Mouse (Mus musculus) testis, adult 2 months (tissue): ENCODE measurements at regions not wholly inside any gene's neighbourhood (a gene's known extent, or its start where the extent isn't known, plus 50 kb on each side); places are given as distances from the start of the nearest gene placed in this dataset.

Source experiments
- H3K27ac ChIP-seq: fragments of 200-500 bp; 2 replicates; pipeline ENCODE4 v1.5.1; 2012; ENCODE audit warnings: low read depth, low read length; ENCODE audit not compliant: control insufficient read depth, insufficient read depth
- H3K27me3 ChIP-seq: fragments of 200-500 bp; 2 replicates; pipeline ENCODE4 v1.6.1; 2012; ENCODE audit warnings: mild to moderate bottlenecking, low read length, moderate library complexity; ENCODE audit not compliant: control insufficient read depth, insufficient read depth
- H3K36me3 ChIP-seq: fragments of 200-500 bp; 2 replicates; pipeline ENCODE4 v1.6.1; 2012; ENCODE audit warnings: mild to moderate bottlenecking, low read length; ENCODE audit not compliant: control insufficient read depth, insufficient read depth
- H3K4me1 ChIP-seq: fragments of 200-500 bp; 2 replicates; pipeline ENCODE4 v1.6.1; 2012; ENCODE audit warnings: low read length; ENCODE audit not compliant: control insufficient read depth, insufficient read depth
- H3K4me3 ChIP-seq: fragments of 200-500 bp; 2 replicates; pipeline ENCODE4 v1.5.1; 2012; ENCODE audit warnings: low read depth, mild to moderate bottlenecking, low read length, moderate library complexity, mixed read lengths; ENCODE audit not compliant: control insufficient read depth
- CTCF ChIP-seq: fragments of 200-500 bp; IDR thresholded peaks from 2 replicates; pipeline ENCODE4 v1.5.1; 2012; ENCODE audit warnings: low read depth, mild to moderate bottlenecking, inconsistent platforms, low read length, moderate library complexity; ENCODE audit not compliant: control insufficient read depth, insufficient read depth, insufficient replicate concordance
- POLR2A ChIP-seq: fragments of 200-500 bp; IDR thresholded peaks from 2 replicates; pipeline ENCODE4 v1.6.1; 2012; ENCODE audit warnings: low read depth, mild to moderate bottlenecking, inconsistent platforms, low read length, moderate library complexity; ENCODE audit not compliant: control insufficient read depth

GRCm38 (mm10) chr10:98231705-98232235 lies 505.2 kb upstream of the C030005K15Rik start:
- H3K27me3 ChIP-seq, result no peaks in the 10 kb centered on the region
- no peak overlapping the region for H3K4me3 ChIP-seq
- H3K36me3 ChIP-seq, result no peaks in the 10 kb centered on the region
- no peak for TF ChIP-seq POLR2A
- no peak for TF ChIP-seq CTCF
- H3K27ac ChIP-seq, result no peak overlapping the region
- H3K4me1 ChIP-seq, result no peaks in the 10 kb centered on the region

DNA sequence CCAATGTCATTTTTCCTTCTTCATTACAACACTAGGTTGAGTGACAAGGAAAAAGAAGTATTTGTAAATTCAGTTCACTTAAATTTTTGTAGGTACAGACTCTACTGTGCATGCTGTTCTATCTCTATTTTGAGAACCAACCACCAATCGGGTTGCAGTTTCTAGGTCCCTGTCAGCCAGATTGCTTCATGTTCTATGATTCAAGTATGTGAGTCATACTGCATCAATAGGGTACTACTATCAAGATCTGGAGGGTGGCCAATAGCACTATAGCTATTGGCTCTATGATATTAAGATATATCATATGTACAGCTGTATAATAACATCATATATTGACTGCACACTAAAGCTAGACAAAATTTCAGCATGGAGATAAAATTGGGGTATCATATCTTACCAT lies 521.8 kb upstream of the C030005K15Rik start:
- H3K4me3 ChIP-seq, result no peak overlapping the region
- no peaks in the 10 kb centered on the region for H3K36me3 ChIP-seq
- H3K27me3 ChIP-seq, result no peaks in the 10 kb centered on the region
- no peak overlapping the region for H3K27ac ChIP-seq
- no peak for TF ChIP-seq POLR2A
- no peak for TF ChIP-seq CTCF
- no peaks in the 10 kb centered on the region for H3K4me1 ChIP-seq

DNA sequence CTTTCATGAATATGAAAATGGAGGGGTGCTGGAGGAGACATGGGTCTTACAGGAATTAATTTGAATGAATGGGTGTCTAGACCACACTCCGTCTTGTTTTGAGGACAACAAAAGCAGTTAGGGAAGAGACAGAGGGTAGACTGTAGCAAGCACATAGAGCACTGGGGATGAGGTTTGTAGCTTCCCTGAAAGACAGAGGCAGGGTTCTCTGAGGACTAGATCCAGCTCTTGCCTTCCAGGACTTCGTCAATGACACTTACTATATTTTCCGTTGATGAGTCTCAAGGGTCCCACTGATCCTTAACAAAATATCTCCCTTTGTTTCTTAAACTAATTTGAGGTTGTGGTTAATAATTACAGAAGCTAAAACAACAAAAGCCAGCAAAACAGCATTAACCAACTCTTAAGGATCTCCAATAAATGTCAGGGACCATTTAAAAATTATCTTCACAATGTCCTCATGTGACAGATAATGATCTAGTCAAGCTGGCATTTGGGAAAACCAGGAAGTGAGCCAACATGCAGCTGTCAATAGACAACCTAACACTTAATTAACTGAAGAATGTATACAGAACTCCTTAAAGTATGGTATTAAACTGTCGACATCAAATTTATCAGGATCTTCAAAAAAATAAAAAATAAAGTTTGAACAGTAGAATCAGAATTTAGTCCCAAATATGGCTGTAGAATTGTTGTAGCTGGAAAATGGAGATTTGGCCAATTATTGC lies 531.6 kb upstream of the C030005K15Rik start:
- H3K36me3 ChIP-seq, result no peaks in the 10 kb centered on the region
- no peak overlapping the region for H3K27ac ChIP-seq
- H3K4me1 ChIP-seq, result no peaks in the 10 kb centered on the region
- no peak overlapping the region for H3K4me3 ChIP-seq
- H3K27me3 ChIP-seq, result no peaks in the 10 kb centered on the region
- no peak for TF ChIP-seq CTCF
- no peak for TF ChIP-seq POLR2A

DNA sequence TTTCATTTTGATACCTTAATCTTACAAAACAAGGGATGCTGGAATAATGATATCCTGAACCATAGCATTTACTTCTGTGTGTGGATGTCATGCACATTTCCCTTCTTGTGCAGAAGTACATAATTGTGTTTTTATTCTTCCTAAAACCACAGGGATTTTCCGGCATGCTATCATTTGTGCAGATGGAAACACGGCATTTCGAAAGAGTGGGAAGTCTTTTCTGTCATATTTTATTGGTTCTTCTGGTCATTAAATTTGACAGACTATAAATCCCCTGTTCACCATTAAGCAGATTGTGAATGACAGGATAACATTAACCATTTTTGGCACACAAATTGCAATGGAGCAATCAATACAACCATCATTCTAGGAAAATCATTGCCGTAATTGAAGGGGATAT lies 532.7 kb upstream of the C030005K15Rik start:
- no peak for TF ChIP-seq POLR2A
- no peak for TF ChIP-seq CTCF
- Histone ChIP-seq H3K36me3 (no peaks in the 10 kb centered on the region), H3K4me1 (no peaks in the 10 kb centered on the region), H3K4me3 (no peak overlapping the region), H3K27ac (no peak overlapping the region), H3K27me3 (no peaks in the 10 kb centered on the region)

- Histone ChIP-seq H3K27ac (no peak overlapping the region), H3K4me3 (no peak overlapping the region), H3K4me1 (no peaks in the 10 kb centered on the region), H3K36me3 (no peaks in the 10 kb centered on the region), H3K27me3 (no peaks in the 10 kb centered on the region)
- TF ChIP-seq CTCF, result no peak
- TF ChIP-seq POLR2A, result no peak
Observed at GRCm38 (mm10) chr10:98268511-98268910, 542.0 kb upstream of the C030005K15Rik start.

DNA sequence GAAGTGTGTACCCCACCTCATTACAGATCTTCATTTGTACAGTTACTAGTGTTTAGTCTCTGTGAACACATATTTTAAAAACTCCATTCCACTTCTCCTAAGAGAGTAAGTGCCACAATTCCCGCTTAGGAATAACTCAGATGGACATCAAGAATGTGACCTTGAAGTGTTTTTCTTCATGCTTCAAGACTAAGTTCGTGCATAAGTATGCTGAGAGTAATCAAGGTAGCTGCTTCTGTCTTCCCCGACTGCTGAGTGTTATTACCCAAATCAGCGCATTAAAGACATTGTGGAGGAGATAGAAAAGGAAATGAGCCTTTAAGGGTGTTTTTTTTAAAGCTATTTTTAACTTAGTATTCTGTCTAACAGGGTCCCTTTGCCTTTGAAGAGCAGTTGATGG lies 565.1 kb upstream of the C030005K15Rik start:
- Histone ChIP-seq H3K27me3 (no peaks in the 10 kb centered on the region), H3K4me3 (no peak overlapping the region), H3K4me1 (no peaks in the 10 kb centered on the region), H3K27ac (no peak overlapping the region), H3K36me3 (no peaks in the 10 kb centered on the region)
- TF ChIP-seq CTCF (no peak), POLR2A (no peak)

DNA sequence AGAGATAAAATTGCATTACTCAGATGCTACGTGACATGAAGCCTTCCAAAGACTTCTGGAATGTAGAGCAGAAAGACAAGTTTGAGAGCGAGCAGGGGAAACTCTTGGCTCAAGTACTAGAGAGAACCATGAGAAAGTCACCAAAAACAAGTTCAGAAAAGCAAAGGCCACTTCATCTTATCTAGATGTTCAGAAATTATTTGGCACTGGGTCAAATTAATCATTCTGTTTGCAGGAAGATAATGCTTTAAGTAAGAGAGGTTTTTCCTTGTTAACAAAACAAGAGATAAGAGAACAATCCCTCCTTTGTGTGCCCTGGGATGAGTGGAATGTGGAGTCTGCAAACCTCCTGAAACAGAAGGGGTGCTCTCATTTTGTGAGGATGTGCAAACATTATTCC lies 565.6 kb upstream of the C030005K15Rik start:
- no peak overlapping the region for H3K4me3 ChIP-seq
- H3K27ac ChIP-seq, result no peak overlapping the region
- no peaks in the 10 kb centered on the region for H3K36me3 ChIP-seq
- no peaks in the 10 kb centered on the region for H3K27me3 ChIP-seq
- no peak for TF ChIP-seq POLR2A
- TF ChIP-seq CTCF, result no peak
- no peaks in the 10 kb centered on the region for H3K4me1 ChIP-seq

- Histone ChIP-seq H3K36me3 (no peaks in the 10 kb centered on the region), H3K27me3 (no peaks in the 10 kb centered on the region), H3K4me3 (no peak overlapping the region), H3K27ac (no peak overlapping the region), H3K4me1 (no peaks in the 10 kb centered on the region)
- TF ChIP-seq CTCF (no peak), POLR2A (no peak)
Observed at GRCm38 (mm10) chr10:98305667-98306066, 579.1 kb upstream of the C030005K15Rik start.
